ENCODE assay signal across 15 mouse cellular contexts in genomic region chr5:35636016-35636415, GRCm38 (mm10). TPM values are rescaled to one million over a fixed set of nuclear protein-coding genes. Genes with fewer than 3 reads are reported as not detected.
A peak's percentile ranks its signal among the peaks of the same experiment; 100 is the strongest.
DNase-seq lines count a peak whose midpoint lies in the region; ATAC-seq lines count a peak whose summit lies in the region.
"Had no signal": no experiment of that assay in that cellular context is flagged by ENCODE, and none has a peak within 500 bp of the region (broad histone marks: within the 10 kb centered on the region; RNA-seq: fewer than 3 reads in every experiment).

No protein-coding gene starts in this region.

- no peak overlapping the region for H3K4me2 ChIP-seq in heart, embryonic 12.5 days
- H3K4me2 ChIP-seq: limb, embryonic 12.5 days had no signal

- H3K9ac ChIP-seq in heart, embryonic 12.5 days, result no peak overlapping the region
- H3K9ac ChIP-seq: limb, embryonic 12.5 days had no signal

- peaks cover 30% of the 10 kb centered on the region for H3K27me3 ChIP-seq in heart, embryonic 12.5 days (replicated peaks)
- H3K27me3 ChIP-seq: limb, embryonic 12.5 days had no signal

- no peak for ATAC-seq in heart, embryonic 12.5 days (ENCODE audit: insufficient number of reproducible peaks, low FRiP score)

- DNase-seq in heart, adult 18-20 months, result peak; percentile 86 to 93
- DNase-seq in adrenal gland, adult (ENCODE audit: inconsistent age in 2 of 2, low spot score in 1 of 2), result peak; percentile 91 to 93
- DNase-seq in heart, adult 9 months (ENCODE audit: low spot score in 2 of 2), result peak; percentile 88 to 91
- peak; percentile 60 for DNase-seq in lung, postnatal 36 days
- no peak for DNase-seq in frontal cortex, postnatal 14 days (ENCODE audit: low spot score in 2 of 2)
- no peak for DNase-seq in kidney, adult 8-10 months
- no peak for DNase-seq in T-cell, adult 2 months (ENCODE audit: low spot score)
- DNase-seq: cerebellum, adult 11-12 months; embryo, embryonic 11 days; kidney, postnatal 10 days had no signal

- H3K4me3 ChIP-seq in heart, embryonic 12.5 days, result no peak overlapping the region
- H3K4me3 ChIP-seq: erythroblast, embryonic 14.5 days; limb, embryonic 12.5 days; midbrain, embryonic 10.5 days had no signal

- peaks cover 8% of the 10 kb centered on the region; the same call in 1 of the 2 replicates for H3K4me1 ChIP-seq in heart, embryonic 12.5 days (replicated peaks)
- H3K4me1 ChIP-seq: midbrain, embryonic 10.5 days had no signal

- 60% methylated on average over 2 of the region's 2 CpGs for WGBS in heart, embryonic 12.5 days

- H3K27ac ChIP-seq in heart, embryonic 12.5 days (ENCODE audit: poor library complexity, severe bottlenecking), result no peak overlapping the region
- H3K27ac ChIP-seq: limb, embryonic 12.5 days; midbrain, embryonic 10.5 days had no signal

- no peaks in the 10 kb centered on the region for H3K36me3 ChIP-seq in heart, embryonic 12.5 days
- H3K36me3 ChIP-seq: limb, embryonic 12.5 days; midbrain, embryonic 10.5 days had no signal

- no peaks in the 10 kb centered on the region for H3K9me3 ChIP-seq in heart, embryonic 12.5 days (replicated peaks)
- H3K9me3 ChIP-seq: limb, embryonic 12.5 days; midbrain, embryonic 10.5 days had no signal

RNA-seq across cellular contexts. Expression of gene Htra3, which starts 43.6 kb away (rescaled TPM):
- total RNA-seq in heart, adult 18-20 months (2021), result 10 to 100 TPM; 73.5 to 83.6 TPM
- 4.3 and 4.8 TPM in 2 replicates for polyA plus RNA-seq in heart, embryonic 12.5 days (2016; fragmentation: Nextera tagmentation; extraction: Ambion mirVana)
- total RNA-seq: hematopoietic stem cell, adult 5-6 weeks had no signal
- polyA plus RNA-seq: erythroblast, embryonic 14.5 days had no signal

RNA-seq across cellular contexts. Expression of gene Acox3, which starts 53.2 kb away (rescaled TPM):
- total RNA-seq in heart, adult 18-20 months (2021), result 10 to 100 TPM; 26.2 to 28.0 TPM
- polyA plus RNA-seq in heart, embryonic 12.5 days (2016; fragmentation: Nextera tagmentation; extraction: Ambion mirVana), result 10.6 and 12.4 TPM in 2 replicates

Comparison
In these comparisons a context has a peak if more than half of its experiments do, and no peak if none do; other contexts are left out.
1. DNase-seq: peak in heart, adult 18-20 months (2 of 2), adrenal gland, adult (2 of 2), heart, adult 9 months (2 of 2) and lung, postnatal 36 days (single experiment); none in frontal cortex, postnatal 14 days (0 of 2), kidney, adult 8-10 months (0 of 2) and T-cell, adult 2 months (single experiment).